Mouse (Mus musculus) adrenal gland, adult 18-20 months (tissue): ENCODE data around the gene Ccnc. TPM values are rescaled to one million over a fixed set of nuclear protein-coding genes. Genes with fewer than 3 reads are reported as not detected.

Experiments
- DNase-seq, 2 experiments: peaks; one replicate each; pipeline ENCODE4 v3.0.0; 2021 to 2022; ENCODE audit warnings: low spot score in 2 of 2
- total RNA-seq, 2 experiments: library from RNA; stranded (reverse); gene quantifications; 1 replicate in 1 of 2; 2 replicates in 1 of 2; pipeline ENCODE4 v1.2.3; 2021

The Ccnc gene
- total RNA-seq, 2 experiments from 2014 or later: 21.2 to 23.7 TPM

- DNase-seq: no peak
These were observed 66.1 kb downstream of the Ccnc start for GRCm38 (mm10) chr4:21793631-21794030.

GRCm38 (mm10) chr4:21801013-21801412 is 73.5 kb downstream of the Ccnc start:
- no peak for DNase-seq

- DNase-seq: no peak
These were observed 74.1 kb downstream of the Ccnc start for GRCm38 (mm10) chr4:21801620-21802019.

- DNase-seq: no peak
These were observed 79.7 kb downstream of the Ccnc start for GRCm38 (mm10) chr4:21807204-21807603.

Other genes starting within 250 kb of the Ccnc start
- not detected for gene Prdm13, start 41.7 kb upstream of the Ccnc start, total RNA-seq
- gene Usp45, start 39.5 kb downstream of the Ccnc start, total RNA-seq: 10 to 100 TPM; 14.9 to 17.5 TPM
- 1 to 10 TPM; 8.5 to 9.9 TPM for gene Tstd3, start 39.5 kb downstream of the Ccnc start, total RNA-seq
- 100 to 1,000 TPM in 1 of 2 experiments, 10 to 100 TPM in 1; 84.7 to 108 TPM for gene Pnisr, start 119.9 kb downstream of the Ccnc start, total RNA-seq
- gene Coq3, start 152.0 kb downstream of the Ccnc start, total RNA-seq: 10 to 100 TPM; 12.2 to 15.4 TPM
- gene Faxc, start 203.6 kb downstream of the Ccnc start, total RNA-seq: 1 to 10 TPM; 4.5 to 5.6 TPM